Mouse (Mus musculus) liver, embryonic 14.5 days (tissue): ENCODE results near the gene Maml3. TPM values are rescaled to one million over a fixed set of nuclear protein-coding genes. Genes with fewer than 3 reads are reported as not detected.

ENCODE experiments used
- ATAC-seq: fragments of 200-750 bp; cut with Nextera tagmentation; 2 replicates; pipeline ENCODE4 v1.8.0; 2017; ENCODE audit warnings: moderate number of reproducible peaks, mild to moderate bottlenecking, moderate library complexity; ENCODE audit not compliant: insufficient read depth
- DNase-seq, 3 experiments: peaks; one replicate each; pipeline ENCODE4 v3.0.0-alpha.2; 2012 to 2013; ENCODE audit warnings: low read depth in 3 of 3, low spot score in 3 of 3
- H3K27ac ChIP-seq: fragments of 300-500 bp; sonication (generic); 2 replicates; pipeline ENCODE4 v1.5.1; 2014; ENCODE audit warnings: moderate library complexity, mild to moderate bottlenecking, control low read depth, inconsistent platforms
- H3K27me3 ChIP-seq: fragments of 300-500 bp; sonication (generic); 2 replicates; pipeline ENCODE4 v1.6.1; 2014; ENCODE audit warnings: mild to moderate bottlenecking, low read length, moderate library complexity; ENCODE audit not compliant: control insufficient read depth, insufficient read depth
- H3K36me3 ChIP-seq: fragments of 300-500 bp; sonication (generic); replicated peaks from 2 replicates; pipeline ENCODE4 v1.6.1; 2014; ENCODE audit warnings: low read depth; ENCODE audit not compliant: control insufficient read depth, insufficient read depth
- H3K4me1 ChIP-seq, 2 experiments: fragments of 200-500 bp in 1 of 2; fragments of 300-500 bp in 1 of 2; sonication (generic) in 1 of 2; replicated peaks; 2 replicates each; pipeline ENCODE4 v1.6.1; 2012 to 2014; ENCODE audit warnings: antibody characterized with exemption in 1 of 2, inconsistent platforms in 1 of 2, low read length in 1 of 2; ENCODE audit not compliant: control insufficient read depth in 2 of 2, insufficient read depth in 2 of 2
- H3K4me2 ChIP-seq: fragments of 300-500 bp; sonication (generic); 2 replicates; pipeline ENCODE4 v1.6.1; 2014; ENCODE audit warnings: low read depth, mild to moderate bottlenecking, control low read depth, moderate library complexity
- H3K4me3 ChIP-seq, 2 experiments: fragments of 200-500 bp in 1 of 2; fragments of 300-500 bp in 1 of 2; sonication (generic) in 1 of 2; 2 replicates each; pipeline ENCODE4 v1.5.1; 2012 to 2014; ENCODE audit warnings: low read depth in 2 of 2, low read length in 2 of 2, mild to moderate bottlenecking in 2 of 2, control low read depth in 1 of 2, inconsistent platforms in 1 of 2, moderate library complexity in 1 of 2; ENCODE audit not compliant: insufficient read depth in 1 of 2
- H3K9ac ChIP-seq: fragments of 300-500 bp; sonication (generic); replicated peaks from 2 replicates; pipeline ENCODE4 v1.6.1; 2014; ENCODE audit warnings: mild to moderate bottlenecking, control low read depth, moderate library complexity
- H3K9me3 ChIP-seq: fragments of 300-500 bp; sonication (generic); 2 replicates; pipeline ENCODE4 v1.6.1; 2016; ENCODE audit warnings: low read length, mixed read lengths; ENCODE audit not compliant: control insufficient read depth
- CTCF ChIP-seq: IDR thresholded peaks from 2 replicates; pipeline ENCODE4 v1.5.1; 2016; ENCODE audit warnings: antibody characterized with exemption, low read depth, control low read depth
- EP300 ChIP-seq: IDR thresholded peaks from 2 replicates; pipeline ENCODE4 v1.6.1; 2016; ENCODE audit warnings: antibody characterized with exemption, low read depth
- WGBS: fragments of 180-500 bp; shearing (Covaris S2); extraction: QIAGEN DNeasy Blood & Tissue Kit; methylation state at CpG from one replicate; pipeline ENCODE4 v1.1.7; 2014; ENCODE audit not compliant: insufficient replicate concordance; 5-methylcytosine and 5-hydroxymethylcytosine counted together
- polyA plus RNA-seq, 2 experiments: library from polyadenylated mRNA; depleted of rRNA in 1 of 2; stranded (reverse) in 1 of 2; unstranded in 1 of 2; fragments of >200 nt; fragmentation: Nextera tagmentation in 1 of 2; extraction: Ambion mirVana in 1 of 2; gene quantifications; 2 replicates each; pipeline versions ENCODE4 v1.2.1 to v1.2.3; 2012 to 2014

Maml3 gene
- polyA plus RNA-seq, 2 experiments, result 0.57 to 0.71 TPM

- H3K27ac ChIP-seq, result no peak overlapping the region
- DNase-seq, result no peak
- 57% methylated on average over 7 of the region's 7 CpGs for WGBS
- no peaks in the 10 kb centered on the region for H3K9me3 ChIP-seq
- no peak for TF ChIP-seq CTCF
- no peak for TF ChIP-seq EP300
- H3K4me1 ChIP-seq, result peaks cover 0 to 16% of the 10 kb centered on the region in 2 experiments; a peak in 3 of 4 replicates
- H3K27me3 ChIP-seq, result no peaks in the 10 kb centered on the region
- no peak overlapping the region for H3K9ac ChIP-seq
- no peak overlapping the region for H3K4me3 ChIP-seq
- no peak for ATAC-seq
- no peak overlapping the region for H3K4me2 ChIP-seq
- H3K36me3 ChIP-seq, result no peaks in the 10 kb centered on the region
Observed at GRCm38 (mm10) chr3:51791542-51791941, 313.3 kb downstream of the Maml3 start.

GRCm38 (mm10) chr3:51789389-51789904 is 315.4 kb downstream of the Maml3 start:
- H3K27me3 ChIP-seq, result no peaks in the 10 kb centered on the region
- no peak overlapping the region for H3K9ac ChIP-seq
- no peak overlapping the region for H3K4me3 ChIP-seq
- peak overlapping the region; percentile 56 for H3K4me2 ChIP-seq
- no peak overlapping the region for H3K27ac ChIP-seq
- DNase-seq (no peak), ATAC-seq (no peak)
- WGBS, result 51% methylated on average over 10 of the region's 10 CpGs
- TF ChIP-seq EP300 (no peak), CTCF (no peak)
- H3K36me3 ChIP-seq, result no peaks in the 10 kb centered on the region
- peaks cover 0 to 16% of the 10 kb centered on the region in 2 experiments; a peak in 3 of 4 replicates for H3K4me1 ChIP-seq
- no peaks in the 10 kb centered on the region for H3K9me3 ChIP-seq

GRCm38 (mm10) chr3:51788591-51789339 is 316.1 kb downstream of the Maml3 start:
- no peak for TF ChIP-seq CTCF
- peak overlapping the region; percentile 27 to 43; a peak in 2 of 4 replicates for H3K4me3 ChIP-seq
- H3K9ac ChIP-seq, result no peak overlapping the region
- ATAC-seq (peak; percentile 26; the same call in 1 of the 2 replicates), DNase-seq (peak in 1 of 3 experiments; percentile 27)
- no peaks in the 10 kb centered on the region for H3K27me3 ChIP-seq
- H3K27ac ChIP-seq, result no peak overlapping the region
- 2% methylated on average over 17 of the region's 17 CpGs for WGBS
- H3K4me2 ChIP-seq, result peak overlapping the region; percentile 56
- no peaks in the 10 kb centered on the region for H3K36me3 ChIP-seq
- H3K4me1 ChIP-seq, result peaks cover 0 to 16% of the 10 kb centered on the region in 2 experiments; a peak in 3 of 4 replicates
- H3K9me3 ChIP-seq, result no peaks in the 10 kb centered on the region

- H3K36me3 ChIP-seq, result no peaks in the 10 kb centered on the region
- no peaks in the 10 kb centered on the region for H3K27me3 ChIP-seq
- no peak overlapping the region for H3K4me2 ChIP-seq
- peaks cover 0 to 16% of the 10 kb centered on the region in 2 experiments; a peak in 3 of 4 replicates for H3K4me1 ChIP-seq
- H3K9ac ChIP-seq, result no peak overlapping the region
- DNase-seq (no peak), ATAC-seq (no peak)
- H3K9me3 ChIP-seq, result no peaks in the 10 kb centered on the region
- 68% methylated on average over 2 of the region's 2 CpGs for WGBS
- no peak overlapping the region for H3K4me3 ChIP-seq
- TF ChIP-seq EP300 (no peak), CTCF (no peak)
- H3K27ac ChIP-seq, result no peak overlapping the region
Observed at GRCm38 (mm10) chr3:51787945-51788344, 316.9 kb downstream of the Maml3 start.

- 61% methylated on average over 7 of the region's 7 CpGs for WGBS
- TF ChIP-seq EP300, result no peak
- no peak for TF ChIP-seq CTCF
- H3K4me1 ChIP-seq, result peaks cover 0 to 16% of the 10 kb centered on the region in 2 experiments; a peak in 3 of 4 replicates
- no peaks in the 10 kb centered on the region for H3K36me3 ChIP-seq
- no peak overlapping the region for H3K4me2 ChIP-seq
- H3K9me3 ChIP-seq, result no peaks in the 10 kb centered on the region
- H3K9ac ChIP-seq, result no peak overlapping the region
- H3K27ac ChIP-seq, result no peak overlapping the region
- H3K27me3 ChIP-seq, result no peaks in the 10 kb centered on the region
- DNase-seq, result no peak
- no peak overlapping the region for H3K4me3 ChIP-seq
- no peak for ATAC-seq
Observed at GRCm38 (mm10) chr3:51785796-51786195, 319.1 kb downstream of the Maml3 start.
